Mouse (Mus musculus) mammary gland, adult 2 months (tissue): ENCODE data around the gene Tmcc3. TPM values are rescaled to one million over a fixed set of nuclear protein-coding genes. Genes with fewer than 3 reads are reported as not detected.

Source experiments
- polyA plus RNA-seq: library from polyadenylated mRNA; depleted of rRNA; stranded (reverse); fragments of >200 nt; gene quantifications from 2 replicates; pipeline ENCODE4 v1.2.3, GENCODE M21; 2012; ENCODE audit warnings: low replicate concordance; rRNA removed

Gene Tmcc3
- polyA plus RNA-seq = 23.8 and 29.1 TPM in 2 replicates

GRCm38 (mm10) chr10:94311511-94312006 lies at the start of gene Tmcc3:
Gene Tmcc3 (plus strand): TSS chr10:94311949.

GRCm38 (mm10) chr10:94298471-94298870 lies 13.3 kb upstream of the Tmcc3 start, which contains the start of gene Gm4792:
Gene Gm4792 (minus strand): TSS chr10:94298703.

Other genes starting within 250 kb of the Tmcc3 start
- 2.8 and 5.6 TPM in 2 replicates for gene Nr2c1, start 163.9 kb upstream of the Tmcc3 start, polyA plus RNA-seq
- 48.0 and 120 TPM in 2 replicates for gene Ndufa12, start 113.2 kb upstream of the Tmcc3 start, polyA plus RNA-seq
- 4.9 TPM in 1 of 2 replicates, not detected in the other for gene Gm4792, start 13.2 kb upstream of the Tmcc3 start, polyA plus RNA-seq